Mouse (Mus musculus) heart, adult 8-10 months (tissue): ENCODE results near the gene Grm5. TPM values are rescaled to one million over a fixed set of nuclear protein-coding genes. Genes with fewer than 3 reads are reported as not detected.

ENCODE experiments used
- DNase-seq: peaks from one replicate; pipeline ENCODE4 v3.0.0; 2022; ENCODE audit warnings: low spot score
- total RNA-seq, 4 experiments: library from RNA; stranded (reverse); gene quantifications; 2 replicates each; pipeline ENCODE4 v1.2.4; 2022

The Grm5 gene
- total RNA-seq, result not detected

DNA sequence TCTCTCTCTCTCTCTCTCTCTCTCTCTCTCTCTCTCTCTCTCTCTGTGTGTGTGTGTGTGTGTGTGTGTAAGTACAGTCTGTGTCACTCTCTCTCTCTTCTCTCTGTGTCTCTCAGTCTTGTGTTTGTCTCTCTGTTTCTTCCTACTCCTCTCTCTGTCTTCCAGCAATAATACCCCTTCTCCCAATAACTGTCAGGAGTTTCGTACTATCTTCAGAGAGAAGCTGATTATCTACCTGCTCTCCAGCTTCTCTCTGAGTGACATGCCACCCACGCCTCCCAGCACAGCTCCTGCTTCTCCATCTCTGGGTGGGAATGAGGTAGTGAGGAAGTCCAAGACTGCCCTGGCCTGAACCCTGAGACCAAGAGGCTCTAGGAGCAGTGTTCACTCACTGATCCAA is at the start of gene Grm5:
TSS of gene Grm5 (plus strand) at position 301 of the 400 bp plus-strand sequence.
- DNase-seq, result no peak

DNA sequence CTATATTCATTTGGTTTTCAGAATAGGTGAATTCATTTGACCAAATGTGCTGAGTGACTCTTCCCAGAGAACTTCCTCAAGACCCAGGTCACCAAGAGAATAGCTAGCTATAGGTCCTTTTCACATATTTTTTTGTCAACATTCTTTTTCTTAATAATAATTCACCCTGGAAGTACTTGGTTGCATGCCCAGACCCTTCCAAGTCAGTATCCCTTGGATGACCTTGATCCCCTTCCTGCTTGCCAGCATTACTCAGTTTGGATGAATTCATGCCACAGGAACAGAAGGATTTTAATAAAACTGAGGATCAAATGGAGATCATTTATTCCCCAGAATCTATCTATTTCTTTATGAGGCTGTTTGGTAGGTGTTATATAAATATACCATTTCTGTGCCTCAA is 44.9 kb upstream of the Grm5 start:
- DNase-seq, result no peak

DNA sequence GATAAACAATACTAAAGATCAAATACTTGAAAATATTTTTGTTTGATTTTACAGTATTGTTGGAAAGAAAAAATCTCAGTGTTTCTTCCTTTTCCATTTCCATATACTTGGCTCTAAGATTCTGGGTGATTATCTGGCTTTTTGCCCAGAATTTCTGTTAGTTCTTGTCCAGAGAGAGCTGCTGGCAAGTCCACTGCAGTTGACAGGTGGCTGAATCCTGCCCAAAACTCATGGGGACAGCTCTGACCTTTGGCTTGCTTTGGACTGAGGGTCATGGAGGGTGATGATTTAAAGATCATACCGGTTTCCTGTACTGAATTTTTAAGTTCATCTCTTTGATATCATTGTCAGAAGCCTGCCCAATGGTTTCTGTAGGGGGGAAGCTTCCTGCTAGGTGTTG is 18.7 kb upstream of the Grm5 start:
- DNase-seq, result peak; percentile 2

DNA sequence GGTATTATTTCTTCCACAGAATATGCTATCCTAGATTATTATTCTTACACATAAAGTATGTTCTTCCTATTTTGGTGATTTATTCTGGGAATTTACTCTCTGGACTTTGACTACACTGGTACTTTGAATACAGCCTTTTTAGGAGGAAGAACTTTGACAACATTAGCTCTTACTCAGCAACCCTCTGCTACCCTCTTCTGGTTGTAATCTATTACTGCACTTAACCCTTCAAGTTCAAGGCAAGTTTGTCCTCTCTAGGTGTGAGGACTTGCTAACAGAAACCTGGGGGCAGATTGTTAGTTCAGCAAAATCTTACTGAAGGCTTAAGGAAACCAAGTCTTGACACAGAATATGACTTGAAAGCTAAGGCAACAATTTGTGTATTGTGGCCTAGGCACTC is 17.5 kb upstream of the Grm5 start:
- no peak for DNase-seq

DNA sequence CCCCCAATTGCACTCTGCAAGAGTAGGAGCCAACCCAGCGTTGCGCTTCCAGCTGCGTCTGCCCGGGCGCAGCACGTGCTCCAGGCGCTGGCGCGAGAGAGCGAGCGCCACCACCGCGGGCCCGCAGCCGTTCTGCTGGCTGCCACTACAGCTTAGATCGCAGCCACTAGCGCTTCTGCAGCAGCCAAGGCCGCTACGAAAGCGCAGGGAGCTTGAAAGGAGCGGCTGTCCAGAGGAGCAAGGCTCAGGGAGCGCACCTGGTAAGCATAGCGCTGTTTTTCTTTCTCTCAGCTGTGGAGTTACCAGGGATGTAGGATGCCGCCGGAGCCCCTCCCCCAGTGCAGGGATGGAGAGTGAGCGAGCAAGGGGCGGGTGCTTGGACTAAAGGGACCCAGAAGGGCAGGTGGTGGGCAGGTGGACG is 323 bp downstream of the Grm5 start:
- no peak for DNase-seq

DNA sequence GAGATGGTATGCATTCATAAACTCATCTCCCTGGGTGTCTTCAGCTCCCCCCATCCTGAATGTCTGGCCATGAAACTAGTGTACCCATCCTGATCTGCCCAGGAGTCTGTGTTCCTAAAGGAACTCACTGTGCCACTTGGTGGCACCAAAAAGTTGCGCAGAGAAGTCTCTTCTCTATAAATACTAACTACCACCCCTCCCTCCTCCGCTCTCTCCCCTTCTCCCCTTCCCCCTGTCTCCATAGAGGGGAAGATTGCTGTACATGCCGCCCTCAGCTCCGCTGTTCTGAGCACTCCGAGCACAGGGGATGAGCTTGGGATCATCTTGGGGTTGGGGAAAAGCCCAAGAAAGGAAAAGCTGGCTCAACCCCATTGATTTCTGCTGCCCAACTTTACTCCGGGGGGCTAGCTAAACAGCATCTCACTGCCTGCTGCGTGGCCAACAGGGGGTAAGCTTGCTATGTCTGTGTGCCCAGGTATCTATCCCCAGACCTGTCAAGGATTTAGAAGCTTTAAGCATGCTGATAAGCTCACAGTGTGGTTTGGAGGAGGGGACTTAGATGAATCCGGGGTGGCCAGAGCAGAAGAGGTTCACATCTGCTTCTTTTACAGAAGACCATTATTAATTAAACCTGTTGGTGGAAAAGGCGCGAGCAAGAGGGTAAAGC is 2.4 kb downstream of the Grm5 start:
- no peak for DNase-seq

GRCm38 (mm10) chr7:87587976-87588375 is 4.0 kb downstream of the Grm5 start:
- no peak for DNase-seq

DNA sequence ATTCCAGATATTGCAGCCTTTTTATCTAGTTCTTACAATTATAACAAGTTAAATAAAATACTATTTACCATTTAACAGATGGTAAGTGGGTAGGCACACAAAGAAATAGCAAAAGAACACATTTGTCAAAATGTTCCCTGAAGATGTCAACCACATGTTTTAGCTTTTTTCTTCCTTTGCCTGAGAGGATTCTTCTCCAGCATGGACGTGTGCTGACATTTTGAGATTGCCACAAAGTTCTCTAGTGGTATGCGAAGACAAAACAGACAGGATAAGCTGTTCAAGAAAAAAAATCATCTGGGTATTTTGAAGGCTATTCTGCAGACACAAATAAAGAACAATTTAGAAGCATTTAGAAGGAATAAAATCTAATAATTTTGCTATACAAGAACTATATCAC is 42.3 kb downstream of the Grm5 start:
- DNase-seq, result no peak

- DNase-seq, result no peak
Observed at GRCm38 (mm10) chr7:87635530-87635929, 51.6 kb downstream of the Grm5 start.

GRCm38 (mm10) chr7:87650610-87651009 is 66.6 kb downstream of the Grm5 start:
- no peak for DNase-seq

- DNase-seq, result no peak
Observed at GRCm38 (mm10) chr7:87661794-87662193, 77.8 kb downstream of the Grm5 start.

GRCm38 (mm10) chr7:87664041-87664440 is 80.1 kb downstream of the Grm5 start:
- DNase-seq, result no peak

DNA sequence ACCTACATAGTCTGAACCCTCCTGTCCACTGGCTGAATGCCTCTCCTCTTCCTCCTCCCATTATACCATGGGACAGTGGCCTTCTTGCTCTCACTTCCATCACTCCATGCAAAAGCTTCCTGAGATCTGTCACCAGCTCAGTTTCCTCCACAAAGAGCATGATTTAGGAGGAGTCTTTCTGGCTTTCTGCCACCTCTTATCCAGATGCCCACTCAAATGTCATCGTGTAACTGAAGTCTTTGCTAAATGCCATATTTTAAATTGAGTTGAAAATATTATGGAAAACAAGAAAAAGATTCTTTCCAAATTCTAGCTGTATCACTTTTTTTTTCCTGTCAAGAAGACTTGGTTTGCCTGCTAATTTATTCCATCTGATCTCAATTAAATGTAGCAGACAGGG is 132.4 kb downstream of the Grm5 start:
- DNase-seq, result no peak

DNA sequence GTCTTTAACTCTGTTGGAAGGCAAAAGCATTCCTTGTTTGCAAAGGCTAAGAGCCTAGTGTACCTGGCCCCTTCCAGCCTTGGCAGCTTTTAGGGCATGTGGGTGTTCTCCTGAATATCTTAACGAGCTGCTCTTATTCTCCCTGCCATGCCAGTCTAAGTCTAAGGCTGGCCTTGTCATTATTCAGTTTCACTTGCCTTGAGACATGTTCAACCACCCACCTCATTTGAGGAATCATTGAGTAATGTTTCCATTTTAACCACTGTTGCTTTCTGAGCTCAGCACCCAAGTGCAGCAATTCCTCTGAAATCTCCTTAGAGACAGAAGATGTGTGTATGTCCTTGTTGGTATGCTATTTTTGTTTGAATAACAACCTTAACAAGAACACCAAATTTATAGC is 134.7 kb downstream of the Grm5 start:
- DNase-seq, result no peak

DNA sequence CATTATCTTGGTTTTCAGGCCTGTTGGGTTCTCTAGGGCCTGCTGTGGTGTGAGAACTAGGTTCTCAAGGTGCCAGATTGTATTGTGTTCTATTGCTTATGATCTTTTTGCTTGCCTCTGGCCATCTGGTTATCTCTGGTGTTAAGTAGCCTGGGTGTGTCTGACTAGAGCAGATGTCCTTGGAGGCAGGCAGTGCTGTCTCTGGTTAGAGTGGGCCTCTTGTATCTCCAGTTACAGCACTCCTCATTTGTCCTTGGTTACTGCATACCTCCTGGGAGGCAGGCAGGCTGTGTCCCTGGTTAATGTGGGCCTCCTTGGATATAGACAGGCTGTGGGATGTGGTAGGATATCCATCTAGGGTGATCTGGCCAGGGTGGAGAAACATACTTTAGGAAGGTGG is 150.5 kb downstream of the Grm5 start:
- no peak for DNase-seq

GRCm38 (mm10) chr7:87761945-87762344 is 178.0 kb downstream of the Grm5 start:
- no peak for DNase-seq

DNA sequence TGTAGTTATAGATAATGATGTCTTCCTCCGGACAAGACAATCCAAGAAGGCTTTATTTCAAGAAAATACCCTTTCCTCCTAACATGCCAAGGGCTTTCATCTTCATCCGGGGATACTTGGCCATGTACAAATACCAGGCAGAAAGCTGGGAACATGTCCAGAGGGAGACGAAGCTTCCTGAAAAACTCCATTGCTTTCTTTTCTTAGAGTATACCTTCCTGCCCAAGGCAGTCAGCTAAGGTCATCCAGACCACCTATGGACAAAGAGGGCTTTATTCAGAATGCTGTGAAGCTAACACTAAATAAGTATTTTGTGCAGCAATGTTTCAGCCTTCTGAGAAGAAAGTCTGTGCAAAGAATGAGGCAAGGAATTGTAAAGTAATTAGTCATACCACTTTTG is 178.4 kb downstream of the Grm5 start:
- DNase-seq, result no peak

GRCm38 (mm10) chr7:87787560-87787959 is 203.6 kb downstream of the Grm5 start:
- DNase-seq, result no peak

- DNase-seq, result no peak
Observed at GRCm38 (mm10) chr7:87788963-87789362, 205.0 kb downstream of the Grm5 start.

GRCm38 (mm10) chr7:87793896-87794295 is 209.9 kb downstream of the Grm5 start:
- DNase-seq, result no peak

GRCm38 (mm10) chr7:87824898-87825297 is 240.9 kb downstream of the Grm5 start:
- DNase-seq, result no peak

DNA sequence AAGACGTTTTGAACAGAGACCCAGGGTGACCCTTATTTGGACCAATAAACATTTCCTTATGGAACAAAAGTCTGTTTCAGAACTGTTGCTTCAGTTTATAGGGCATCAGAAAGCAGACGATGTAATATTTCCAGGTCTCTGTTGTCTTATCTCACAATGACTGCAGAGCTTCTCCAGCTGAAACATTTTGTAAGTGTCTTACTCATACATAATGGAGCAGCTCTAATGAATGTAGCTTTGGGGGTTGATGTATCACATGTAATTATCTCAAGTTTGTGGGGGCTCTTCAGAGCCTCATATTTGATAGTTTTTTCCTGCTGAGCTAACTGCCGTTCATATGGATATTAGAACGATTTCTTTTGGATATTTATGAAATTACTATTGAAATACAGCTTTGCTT is 250.7 kb downstream of the Grm5 start:
- no peak for DNase-seq

DNA sequence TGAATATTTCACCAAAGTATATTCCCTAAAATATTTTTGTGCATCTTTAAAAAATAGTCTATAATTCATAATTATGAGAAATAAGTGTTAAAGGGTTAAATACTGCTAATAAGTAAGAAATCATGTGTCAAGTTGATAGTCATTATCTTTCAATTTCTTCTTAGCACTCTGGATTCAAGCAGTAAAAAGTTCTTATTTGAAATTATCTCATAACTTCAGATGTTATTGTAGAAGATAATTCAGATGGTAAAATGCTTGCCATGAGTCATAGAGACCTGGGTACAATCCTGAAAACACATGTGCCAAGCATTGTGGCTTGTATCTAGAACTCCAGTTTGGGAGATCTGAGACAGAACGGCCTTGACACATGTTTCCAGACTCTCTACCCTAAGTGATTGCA is 254.6 kb downstream of the Grm5 start:
- DNase-seq, result no peak

- DNase-seq, result no peak
Observed at GRCm38 (mm10) chr7:87843496-87843895, 259.5 kb downstream of the Grm5 start.
